Mouse (Mus musculus): ENCODE results near the gene Mtmr1. TPM values are rescaled to one million over a fixed set of nuclear protein-coding genes. Genes with fewer than 3 reads are reported as not detected.

Gene Mtmr1
- polyA plus RNA-seq, 1 experiment from 2014 or later = 4.6 TPM

GRCm38 (mm10) chrX:71464138-71464826 lies 99.7 kb downstream of the Mtmr1 start:
- Histone ChIP-seq H3K27me3 (ENCODE audit: insufficient read depth, low read length) (no peaks in the 10 kb centered on the region), H3K4me3 (ENCODE audit: low read depth, low read length) (no peak overlapping the region), H3K9me3 (ENCODE audit: low read length) (no peaks in the 10 kb centered on the region), H3K36me3 (replicated peaks; ENCODE audit: insufficient read depth, low read length) (no peaks in the 10 kb centered on the region), H3K9ac (replicated peaks) (no peak overlapping the region), H3K4me1 (ENCODE audit: insufficient read depth) (0 out of 2 replicates have a peak, but pooled peaks cover 2% of the 10 kb centered on the region), H3K4me2 (ENCODE audit: low read depth, low read length) (no peak overlapping the region), H3K27ac (ENCODE audit: low read depth) (no peak overlapping the region)
- no peak for TF ChIP-seq CTCF (IDR thresholded peaks at IDR 0.05; ENCODE audit: low read depth)
- no peak for DNase-seq
- WGBS (ENCODE audit: insufficient replicate concordance) = 73% methylated on average over 7 of the region's 7 CpGs
- no peak for ATAC-seq

- H3K36me3 ChIP-seq (replicated peaks; ENCODE audit: insufficient read depth, low read length) = no peaks in the 10 kb centered on the region
- DNase-seq (no peak), ATAC-seq (no peak)
- TF ChIP-seq EP300 (IDR thresholded peaks at IDR 0.05; ENCODE audit: low read depth) (no peak), CTCF (IDR thresholded peaks at IDR 0.05; ENCODE audit: low read depth) (no peak)
- H3K4me1 ChIP-seq (ENCODE audit: insufficient read depth) = 0 out of 2 replicates have a peak, but pooled peaks cover 2% of the 10 kb centered on the region
- no peaks in the 10 kb centered on the region for H3K9me3 ChIP-seq (ENCODE audit: low read length)
- H3K4me2 ChIP-seq (ENCODE audit: low read depth, low read length) = no peak overlapping the region
- H3K4me3 ChIP-seq (ENCODE audit: low read depth, low read length) = no peak overlapping the region
- no peaks in the 10 kb centered on the region for H3K27me3 ChIP-seq (ENCODE audit: insufficient read depth, low read length)
- H3K9ac ChIP-seq (replicated peaks) = no peak overlapping the region
- H3K27ac ChIP-seq (ENCODE audit: low read depth) = no peak overlapping the region
- 85% methylated on average over 1 of the region's 1 CpGs for WGBS (ENCODE audit: insufficient replicate concordance)
Observed at GRCm38 (mm10) chrX:71465417-71465816, 100.9 kb downstream of the Mtmr1 start.

GRCm38 (mm10) chrX:71467491-71467890 lies 102.9 kb downstream of the Mtmr1 start:
- DNase-seq (no peak), ATAC-seq (no peak)
- H3K4me3 ChIP-seq (ENCODE audit: low read depth, low read length) = no peak overlapping the region
- H3K27ac ChIP-seq (ENCODE audit: low read depth) = no peak overlapping the region
- H3K9me3 ChIP-seq (ENCODE audit: low read length) = no peaks in the 10 kb centered on the region
- H3K36me3 ChIP-seq (replicated peaks; ENCODE audit: insufficient read depth, low read length) = no peaks in the 10 kb centered on the region
- no peak overlapping the region for H3K9ac ChIP-seq (replicated peaks)
- TF ChIP-seq CTCF (IDR thresholded peaks at IDR 0.05; ENCODE audit: low read depth) = no peak
- no peak for TF ChIP-seq EP300 (IDR thresholded peaks at IDR 0.05; ENCODE audit: low read depth)
- WGBS (ENCODE audit: insufficient replicate concordance) = 97% methylated on average over 3 of the region's 3 CpGs
- 0 out of 2 replicates have a peak, but pooled peaks cover 2% of the 10 kb centered on the region for H3K4me1 ChIP-seq (ENCODE audit: insufficient read depth)
- H3K4me2 ChIP-seq (ENCODE audit: low read depth, low read length) = no peak overlapping the region
- H3K27me3 ChIP-seq (ENCODE audit: insufficient read depth, low read length) = no peaks in the 10 kb centered on the region

Other genes with a start within 250 kb of the Mtmr1 start
- gene Mtm1, start 154.0 kb upstream of the Mtmr1 start, polyA plus RNA-seq (2015; fragmentation: Nextera tagmentation; extraction: Ambion mirVana) = 6.0 and 6.8 TPM in 2 replicates
- gene Cd99l2, start 128.1 kb downstream of the Mtmr1 start, polyA plus RNA-seq (2015; fragmentation: Nextera tagmentation; extraction: Ambion mirVana) = 5.7 and 6.2 TPM in 2 replicates
- 80.3 and 91.7 TPM in 2 replicates for gene Hmgb3, start 191.2 kb downstream of the Mtmr1 start, polyA plus RNA-seq (2015; fragmentation: Nextera tagmentation; extraction: Ambion mirVana)

Data from liver, postnatal 0 days (tissue).